Mouse (Mus musculus) cerebellum, adult 18-20 months (tissue): ENCODE measurements around the gene Olfr935.

ENCODE experiments used
- DNase-seq, 2 experiments: peaks; one replicate each; pipeline ENCODE4 v3.0.0; 2021

Gene Olfr935

GRCm38 (mm10) chr9:38999583-38999982, at the start of gene Olfr935:
Olfr935 (minus strand) TSS chr9:38999683.
- DNase-seq = no peak

DNA sequence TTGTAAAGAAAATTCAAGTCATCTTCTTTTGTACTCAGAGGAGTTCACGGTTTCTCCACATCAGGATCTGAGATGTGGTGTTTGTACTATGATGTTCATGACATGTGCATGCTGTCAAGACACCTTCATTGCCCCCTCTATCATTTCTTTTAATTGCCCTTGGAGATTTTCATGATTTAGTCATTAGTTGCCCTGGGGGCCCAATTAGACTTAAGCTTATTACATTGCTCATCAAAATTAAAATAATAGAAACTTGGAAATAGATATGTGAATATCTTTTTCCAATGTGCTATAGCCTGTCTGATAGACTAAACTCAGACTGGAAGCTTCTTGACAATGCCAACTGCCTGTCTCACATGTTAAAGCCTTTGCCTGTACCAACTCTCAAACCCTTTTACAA, 23.8 kb upstream of the Olfr935 start, which contains the start of gene Olfr146:
TSS of gene Olfr146 (minus strand) at position 101 of the 400 bp plus-strand sequence.
- DNase-seq = no peak

- no peak for DNase-seq
Measured at GRCm38 (mm10) chr9:38988215-38988614, 11.3 kb downstream of the Olfr935 start, which contains the start of gene Olfr934. Olfr934 (minus strand) TSS chr9:38988315.

- DNase-seq = no peak
Measured at GRCm38 (mm10) chr9:38972013-38972412, 27.5 kb downstream of the Olfr935 start, which contains the start of gene Olfr933. Olfr933 (plus strand) TSS chr9:38972313.

DNA sequence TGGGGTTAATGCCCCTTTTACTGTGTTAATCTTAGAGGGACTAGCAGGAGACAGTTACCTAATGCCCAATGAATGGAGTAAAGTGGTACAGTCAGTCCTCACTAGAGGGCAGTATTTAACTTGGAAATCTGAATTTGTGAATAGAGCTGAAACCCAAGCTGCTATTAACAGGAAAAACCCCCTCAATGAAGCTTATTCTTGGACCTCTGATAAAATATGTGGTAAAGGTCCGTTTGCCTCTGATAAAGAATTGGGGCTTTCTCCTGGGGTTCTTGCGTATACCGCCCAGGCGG, 45.4 kb downstream of the Olfr935 start:
- no peak for DNase-seq

- no peak for DNase-seq
Measured at GRCm38 (mm10) chr9:38953401-38954123, 45.9 kb downstream of the Olfr935 start.
